Mouse (Mus musculus): ENCODE data around the gene Syt13. TPM values are rescaled to one million over a fixed set of nuclear protein-coding genes. Genes with fewer than 3 reads are reported as not detected.

Gene Syt13
- total RNA-seq, 2 experiments from 2014 or later: 159 to 162 TPM

Other genes starting within 250 kb of the Syt13 start
- 10 to 100 TPM; 25.7 to 30.1 TPM for gene Prdm11, start 131.1 kb downstream of the Syt13 start, total RNA-seq (2021)